Mouse (Mus musculus): ENCODE measurements at regions not wholly inside any gene's neighbourhood (a gene's known extent, or its start where the extent isn't known, plus 50 kb on each side); places are given as distances from the start of the nearest gene placed in this dataset.

DNA sequence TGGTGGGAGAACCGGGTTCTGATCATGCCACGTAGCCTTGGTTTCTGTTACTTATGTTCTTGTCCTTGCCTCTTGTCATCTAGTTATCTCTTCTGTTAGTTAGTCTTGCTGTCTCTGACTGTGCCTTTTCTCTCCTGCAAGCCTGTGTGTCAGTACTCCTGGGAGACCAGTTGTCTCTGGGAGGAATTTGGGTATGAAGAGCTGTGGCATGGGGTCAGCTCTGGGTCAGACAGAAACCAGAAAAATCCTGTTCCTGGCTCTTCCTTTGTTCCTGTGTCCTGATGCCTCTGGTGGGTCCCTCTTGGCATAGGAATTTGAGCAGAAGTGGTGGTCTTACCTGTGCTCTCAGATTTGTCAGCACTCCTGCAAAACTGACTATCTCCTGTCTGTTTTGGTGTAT lies 609.0 kb downstream of the Cypt12 start:
- TF ChIP-seq CTCF (IDR thresholded peaks at IDR 0.05) (no peak), EP300 (IDR thresholded peaks at IDR 0.05) (no peak)
